Mouse (Mus musculus) thymus, postnatal 25 days (tissue): ENCODE results near the gene Camta1.

Source experiments
- DNase-seq: peaks from one replicate; pipeline ENCODE4 v3.0.0; 2022

The Camta1 gene

GRCm38 (mm10) chr4:151576291-151577108, 285.2 kb downstream of the Camta1 start:
- DNase-seq: no peak

- DNase-seq: no peak
Observed at GRCm38 (mm10) chr4:151572716-151573115, 289.0 kb downstream of the Camta1 start.

- DNase-seq: no peak
Observed at GRCm38 (mm10) chr4:151569586-151569985, 292.1 kb downstream of the Camta1 start.

GRCm38 (mm10) chr4:151568887-151569286, 292.8 kb downstream of the Camta1 start:
- DNase-seq: no peak

- no peak for DNase-seq
Observed at GRCm38 (mm10) chr4:151567105-151567504, 294.6 kb downstream of the Camta1 start.

GRCm38 (mm10) chr4:151555505-151555904, 306.2 kb downstream of the Camta1 start:
- no peak for DNase-seq

- no peak for DNase-seq
Observed at GRCm38 (mm10) chr4:151549523-151549922, 312.2 kb downstream of the Camta1 start.

GRCm38 (mm10) chr4:151545452-151545851, 316.2 kb downstream of the Camta1 start:
- no peak for DNase-seq

- no peak for DNase-seq
Observed at GRCm38 (mm10) chr4:151544191-151544590, 317.5 kb downstream of the Camta1 start.

- no peak for DNase-seq
Observed at GRCm38 (mm10) chr4:151540546-151540945, 321.1 kb downstream of the Camta1 start.

- DNase-seq: no peak
Observed at GRCm38 (mm10) chr4:151539881-151540280, 321.8 kb downstream of the Camta1 start.

GRCm38 (mm10) chr4:151539167-151539525, 322.5 kb downstream of the Camta1 start:
- no peak for DNase-seq

- DNase-seq: no peak
Observed at GRCm38 (mm10) chr4:151538446-151539166, 323.1 kb downstream of the Camta1 start.

- no peak for DNase-seq
Observed at GRCm38 (mm10) chr4:151535916-151536450, 325.7 kb downstream of the Camta1 start.

- DNase-seq: no peak
Observed at GRCm38 (mm10) chr4:151533451-151533850, 328.2 kb downstream of the Camta1 start.

GRCm38 (mm10) chr4:151528436-151528835, 333.2 kb downstream of the Camta1 start:
- no peak for DNase-seq

GRCm38 (mm10) chr4:151527763-151528162, 333.9 kb downstream of the Camta1 start:
- no peak for DNase-seq

GRCm38 (mm10) chr4:151520103-151520502, 341.6 kb downstream of the Camta1 start:
- DNase-seq: no peak

- no peak for DNase-seq
Observed at GRCm38 (mm10) chr4:151519011-151519410, 342.7 kb downstream of the Camta1 start.

- no peak for DNase-seq
Observed at GRCm38 (mm10) chr4:151516998-151517799, 344.5 kb downstream of the Camta1 start.

GRCm38 (mm10) chr4:151515316-151515715, 346.4 kb downstream of the Camta1 start:
- no peak for DNase-seq

GRCm38 (mm10) chr4:151511092-151511491, 350.6 kb downstream of the Camta1 start:
- DNase-seq: no peak

GRCm38 (mm10) chr4:151510417-151510816, 351.3 kb downstream of the Camta1 start:
- DNase-seq: no peak
